Mouse (Mus musculus) MEL-GATA-1-ER (cell line): ENCODE measurements at regions not wholly inside any gene's neighbourhood (a gene's known extent, or its start where the extent isn't known, plus 50 kb on each side); places are given as distances from the start of the nearest gene placed in this dataset.
"Not testable (repeated sequence)": the region's sequence is repeated elsewhere in the genome, so short reads cannot be mapped to it uniquely, and the experiment has no call there.

Source experiments
- DNase-seq: peaks from one replicate; pipeline ENCODE4 v3.0.0-alpha.2; 2012; ENCODE audit warnings: low read depth; ENCODE audit errors: extremely low read depth

DNA sequence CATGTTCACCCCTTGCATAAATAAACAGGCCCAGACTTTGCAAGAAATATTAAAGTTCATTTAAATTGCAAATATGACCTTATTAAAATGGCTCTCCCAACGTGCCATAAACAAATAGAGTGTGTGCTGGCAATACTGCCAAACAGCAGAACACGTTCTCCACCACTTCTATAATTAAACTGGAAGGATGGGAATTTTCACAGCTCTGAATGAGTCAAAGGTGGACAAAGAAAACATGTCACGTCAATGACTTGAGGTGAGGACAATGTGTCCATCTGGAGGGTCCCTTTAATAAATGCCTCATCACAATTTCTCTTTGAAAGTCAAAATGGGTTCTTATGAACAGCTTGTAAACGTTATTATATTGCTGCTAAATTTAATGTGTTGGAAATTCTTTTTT lies 114.8 kb downstream of the Galc start:
- DNase-seq = no peak

GRCm38 (mm10) chr12:98143170-98143569 lies 116.1 kb downstream of the Galc start:
- no peak for DNase-seq

DNA sequence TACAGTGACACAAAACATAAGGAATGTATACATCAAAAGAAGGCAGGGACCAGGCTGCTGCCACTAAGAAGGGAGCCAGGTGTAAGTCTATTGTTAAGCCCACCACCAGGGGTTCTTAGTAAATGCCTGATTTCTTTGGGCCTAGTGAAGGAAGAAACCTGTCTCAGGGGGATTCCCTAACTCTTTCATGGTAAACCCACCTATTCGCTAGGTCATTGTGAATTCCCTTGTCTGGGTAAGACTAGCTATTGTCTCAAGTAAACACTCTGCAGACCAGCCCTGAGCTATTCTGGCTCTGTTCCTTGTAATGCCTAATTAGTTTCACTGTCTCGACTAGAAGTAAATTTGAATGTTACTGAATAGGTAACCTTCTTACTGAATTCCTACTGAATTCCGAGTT lies 119.4 kb downstream of the Galc start:
- DNase-seq = not testable (repeated sequence)

DNA sequence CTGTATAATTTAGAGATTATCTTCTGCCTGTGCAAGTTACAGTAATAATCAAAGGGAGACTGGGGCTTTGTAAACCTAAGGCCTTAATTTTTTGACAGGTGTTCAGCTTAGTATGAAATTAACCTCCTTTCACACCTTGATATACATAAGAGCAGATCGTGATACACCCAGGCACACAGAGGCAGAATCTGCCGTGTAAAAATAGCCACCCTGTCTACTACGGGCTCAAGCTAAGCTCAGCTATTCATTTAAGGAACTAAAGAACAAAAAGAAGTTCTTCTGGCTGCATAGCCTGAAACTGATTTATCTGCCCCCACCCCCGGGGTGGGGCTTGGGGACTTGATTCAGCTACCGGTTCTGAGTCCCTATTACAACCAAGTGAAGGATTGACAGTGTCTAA lies 128.0 kb downstream of the Galc start:
- no peak for DNase-seq

- DNase-seq = no peak
Measured at GRCm38 (mm10) chr12:98123541-98123940, 135.7 kb downstream of the Galc start.

DNA sequence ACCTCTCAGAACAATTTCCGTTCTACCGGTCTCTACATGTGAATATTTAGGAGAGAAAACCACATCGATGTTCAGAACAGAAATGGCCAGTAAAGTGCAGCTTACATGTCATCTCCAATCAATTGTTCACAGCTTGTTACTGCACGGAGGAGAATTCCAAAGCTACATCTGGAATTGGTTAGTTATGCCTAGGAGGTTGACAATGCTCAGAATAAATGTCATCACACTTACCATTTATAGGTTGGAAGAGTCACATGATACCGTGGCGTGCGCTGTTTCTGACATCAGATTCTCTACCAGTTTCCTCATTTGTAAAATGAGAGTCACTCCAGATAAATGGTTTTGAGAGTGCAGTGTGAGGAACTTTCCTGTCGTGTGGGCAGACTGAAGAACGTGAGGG lies 151.2 kb downstream of the Galc start:
- no peak for DNase-seq

DNA sequence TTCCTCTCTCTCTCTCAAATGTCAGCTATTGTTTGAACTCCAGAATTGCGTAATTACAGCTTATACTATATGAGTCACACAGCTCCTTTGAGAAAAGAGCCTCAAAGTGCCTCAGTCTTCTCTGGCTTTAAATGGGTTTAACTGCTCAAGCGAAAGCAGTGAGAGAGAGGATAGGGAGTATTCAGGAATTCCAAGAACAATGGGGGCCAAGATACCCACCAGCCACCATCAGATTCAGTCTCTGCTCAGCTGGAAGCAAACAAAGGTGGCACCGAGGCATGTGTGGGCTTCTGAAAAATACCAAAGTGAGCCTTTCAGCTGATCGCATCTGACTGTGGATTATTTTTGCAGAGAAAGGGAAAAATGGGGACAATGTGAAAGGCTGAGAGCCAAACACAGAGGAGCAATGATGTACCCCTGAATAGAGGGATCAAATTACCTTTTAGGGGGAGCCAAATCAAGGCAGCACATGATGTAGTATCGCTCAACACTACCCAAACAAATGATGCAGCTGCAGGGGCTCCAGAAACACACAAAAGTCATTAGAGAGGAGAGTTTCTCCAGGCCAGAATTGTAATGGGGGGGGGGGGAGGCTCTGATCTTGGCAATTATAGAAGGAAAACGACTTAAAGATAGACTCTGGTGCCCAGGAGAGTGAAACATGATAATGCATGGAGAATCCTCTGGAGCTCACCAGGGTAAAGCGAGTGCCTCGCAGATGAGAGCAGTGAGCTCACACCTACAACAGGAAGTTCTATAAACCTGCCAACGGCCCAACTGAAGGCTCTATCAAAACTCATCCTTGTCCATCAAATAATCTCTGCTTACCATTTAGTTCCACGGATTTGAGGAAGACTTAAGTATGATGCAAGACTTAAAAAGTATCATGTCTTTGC lies 152.2 kb downstream of the Galc start:
- DNase-seq = no peak

- no peak for DNase-seq
Measured at GRCm38 (mm10) chr12:98106151-98106788, 153.0 kb downstream of the Galc start.

- no peak for DNase-seq
Measured at GRCm38 (mm10) chr12:98105749-98106148, 153.5 kb downstream of the Galc start.

GRCm38 (mm10) chr12:98090171-98090570 lies 169.1 kb downstream of the Galc start:
- DNase-seq = no peak

DNA sequence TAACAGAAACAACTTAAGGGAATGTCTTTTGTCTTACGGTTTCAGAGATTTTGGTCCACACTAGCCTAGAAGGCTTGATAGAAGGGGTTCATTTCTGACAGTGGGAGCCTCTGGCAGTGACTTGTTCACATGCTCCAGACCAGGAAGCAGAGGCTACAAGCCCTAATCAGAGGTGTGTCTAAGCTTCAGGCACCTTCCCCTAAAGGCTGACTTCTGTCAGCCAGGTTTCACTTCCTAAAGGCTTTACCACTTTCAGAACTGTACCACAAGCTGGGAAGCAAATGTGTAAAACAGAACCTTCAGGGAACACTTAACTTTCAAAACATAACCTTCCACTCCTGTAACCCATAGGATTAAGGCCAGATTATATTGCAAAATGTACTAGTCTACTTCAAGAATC lies 180.9 kb downstream of the Galc start:
- DNase-seq = no peak

DNA sequence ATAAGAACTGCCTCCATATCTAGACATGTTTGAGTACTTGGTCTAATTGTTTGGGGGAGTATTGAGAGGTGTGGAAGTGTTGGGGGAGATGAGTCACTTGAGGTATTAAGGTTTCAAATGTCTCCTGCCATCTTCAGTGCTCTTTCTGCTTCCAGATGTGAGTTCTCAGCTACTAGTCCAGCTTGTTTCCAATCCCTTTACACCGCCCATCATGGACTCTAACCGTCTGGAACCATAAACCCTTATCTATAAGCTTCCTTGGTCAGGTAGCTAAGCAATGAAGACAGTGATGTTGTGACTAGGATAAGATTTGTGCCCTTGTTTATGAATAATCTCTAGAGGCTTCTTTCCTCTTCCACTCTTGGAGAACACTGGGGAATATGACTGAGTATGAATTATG lies 183.7 kb downstream of the Galc start:
- no peak for DNase-seq

- no peak for DNase-seq
Measured at GRCm38 (mm10) chr12:98069110-98069509, 190.1 kb downstream of the Galc start.

GRCm38 (mm10) chr12:98059419-98060180 lies 199.7 kb downstream of the Galc start:
- DNase-seq = no peak

DNA sequence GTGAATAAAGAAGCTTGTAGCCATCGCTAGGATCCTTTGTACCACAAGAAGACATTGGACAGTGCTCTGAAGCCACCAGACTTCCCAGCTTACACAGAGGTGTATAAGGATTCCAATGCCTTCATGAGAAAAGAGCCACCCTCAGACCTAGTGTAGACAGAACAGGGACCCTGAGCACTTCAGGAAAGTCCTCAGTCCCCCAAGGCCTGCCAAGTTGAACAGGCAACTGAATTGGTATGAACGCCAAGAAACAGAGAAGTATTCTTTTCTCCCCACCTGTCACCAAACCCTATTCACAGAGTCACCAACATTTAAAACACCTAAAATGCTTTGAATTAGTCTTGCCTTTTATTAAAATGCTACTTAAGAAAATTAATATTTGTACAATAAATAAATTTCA lies 200.3 kb downstream of the Galc start:
- no peak for DNase-seq

- DNase-seq = no peak
Measured at GRCm38 (mm10) chr12:98050934-98051333, 208.3 kb downstream of the Galc start.

GRCm38 (mm10) chr12:98050500-98050899 lies 208.8 kb downstream of the Galc start:
- no peak for DNase-seq

GRCm38 (mm10) chr12:98050057-98050456 lies 209.2 kb downstream of the Galc start:
- DNase-seq = no peak

DNA sequence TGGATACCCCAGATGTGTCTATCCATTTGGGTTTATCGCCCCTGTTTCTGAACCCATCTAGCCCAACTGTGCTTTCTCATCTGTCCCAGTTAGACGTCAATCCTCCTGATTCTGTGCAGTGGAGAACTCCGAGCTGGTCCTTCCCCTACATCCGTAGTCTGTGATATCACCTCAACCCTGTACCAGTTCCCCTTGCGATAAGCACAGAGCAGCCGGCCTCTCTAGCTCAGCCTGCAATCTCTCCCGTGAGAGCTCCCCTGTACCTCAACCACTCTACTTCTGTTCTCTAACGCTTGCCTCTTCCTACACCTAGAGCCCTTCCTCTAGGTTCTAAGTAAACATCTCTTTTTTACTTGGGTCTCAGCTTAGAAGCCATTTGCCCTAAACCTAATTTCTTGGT lies 211.5 kb downstream of the Galc start:
- no peak for DNase-seq

- no peak for DNase-seq
Measured at GRCm38 (mm10) chr12:98046459-98047440, 212.5 kb downstream of the Galc start.
